Mouse (Mus musculus) hindbrain, postnatal 0 days (tissue): ENCODE measurements around the gene Arhgap8. TPM values are rescaled to one million over a fixed set of nuclear protein-coding genes. Genes with fewer than 3 reads are reported as not detected.
A peak's percentile ranks its signal among the peaks of the same experiment; 100 is the strongest.

Experiments
- ATAC-seq: fragments of 200-750 bp; cut with Nextera tagmentation; 2 replicates; pipeline ENCODE4 v1.8.0; 2017; ENCODE audit warnings: mild to moderate bottlenecking, moderate TSS enrichment, moderate library complexity
- DNase-seq: peaks from one replicate; pipeline ENCODE4 v3.0.0-alpha.2; 2015; ENCODE audit warnings: low spot score
- H3K27ac ChIP-seq: fragments of 300-500 bp; sonication (generic); 2 replicates; pipeline ENCODE4 v1.5.1; 2014; ENCODE audit warnings: mild to moderate bottlenecking
- H3K27me3 ChIP-seq: fragments of 300-500 bp; sonication (generic); 2 replicates; pipeline ENCODE4 v1.6.1; 2014; ENCODE audit warnings: low read length, mixed read lengths; ENCODE audit not compliant: insufficient read depth
- H3K36me3 ChIP-seq: fragments of 300-500 bp; sonication (generic); 2 replicates; pipeline ENCODE4 v1.6.1; 2014; ENCODE audit warnings: low read length, mixed read lengths; ENCODE audit not compliant: insufficient read depth
- H3K4me1 ChIP-seq: fragments of 300-500 bp; sonication (generic); 2 replicates; pipeline ENCODE4 v1.6.1; 2014; ENCODE audit warnings: antibody characterized with exemption, low read length, mixed read lengths; ENCODE audit not compliant: insufficient read depth
- H3K4me2 ChIP-seq: fragments of 300-500 bp; sonication (generic); 2 replicates; pipeline ENCODE4 v1.6.1; 2014; ENCODE audit warnings: low read depth, mild to moderate bottlenecking, low read length, moderate library complexity, mixed read lengths
- H3K4me3 ChIP-seq: fragments of 300-500 bp; sonication (generic); 2 replicates; pipeline ENCODE4 v1.5.1; 2014; ENCODE audit warnings: low read length
- H3K9ac ChIP-seq: fragments of 300-500 bp; sonication (generic); replicated peaks from 2 replicates; pipeline ENCODE4 v1.6.1; 2014; ENCODE audit warnings: mild to moderate bottlenecking, low read length, moderate library complexity, mixed read lengths
- H3K9me3 ChIP-seq: fragments of 300-500 bp; sonication (generic); 2 replicates; pipeline ENCODE4 v1.6.1; 2016; ENCODE audit warnings: low read length, mixed read lengths
- CTCF ChIP-seq: IDR thresholded peaks from 2 replicates; pipeline ENCODE4 v1.5.1; 2016; ENCODE audit warnings: antibody characterized with exemption, control low read depth, low read depth
- WGBS: fragments of 180-500 bp; shearing (Covaris S2); extraction: QIAGEN DNeasy Blood & Tissue Kit; methylation state at CpG from one replicate; pipeline ENCODE4 v1.1.7; 2014; 5-methylcytosine and 5-hydroxymethylcytosine counted together
- polyA plus RNA-seq: library from polyadenylated mRNA; unstranded; fragments of >200 nt; fragmentation: Nextera tagmentation; extraction: Ambion mirVana; gene quantifications from 2 replicates; pipeline ENCODE4 v1.2.1, GENCODE M21; 2015
- total RNA-seq: library from RNA; depleted of rRNA; stranded (reverse); fragments of >200 nt; gene quantifications from 2 replicates; pipeline ENCODE4 v1.2.3, GENCODE M21; 2014

The Arhgap8 gene
- total and polyA plus RNA-seq, 2 experiments from 2014 or later: 0.26 to 0.80 TPM

DNA sequence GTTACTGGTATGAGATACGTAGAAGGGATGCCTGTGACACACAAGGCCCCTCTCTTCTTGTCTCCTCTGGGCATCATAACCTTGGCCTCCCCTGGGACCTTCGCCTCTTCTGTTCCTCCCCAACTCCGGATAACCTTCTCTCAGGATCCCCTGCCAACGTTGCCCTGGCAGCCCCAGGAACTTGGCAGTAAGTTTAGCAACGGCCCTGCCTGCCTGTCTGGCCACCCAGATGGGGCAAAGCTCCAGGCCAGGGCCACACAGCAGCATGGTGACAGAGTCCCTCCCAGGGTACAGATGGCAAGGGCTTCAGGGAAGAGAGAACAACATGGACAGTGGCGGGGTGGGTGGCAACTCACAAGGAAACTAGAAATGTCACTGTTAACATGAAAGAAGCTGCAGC is 9.8 kb downstream of the Arhgap8 start:
- Histone ChIP-seq H3K4me3 (no peak overlapping the region), H3K4me1 (peaks cover 13% of the 10 kb centered on the region), H3K4me2 (no peak overlapping the region), H3K27me3 (no peaks in the 10 kb centered on the region), H3K27ac (peak overlapping the region; percentile 54), H3K9ac (no peak overlapping the region), H3K36me3 (no peaks in the 10 kb centered on the region), H3K9me3 (no peaks in the 10 kb centered on the region)
- DNase-seq (peak; percentile 80), ATAC-seq (peak; percentile 83)
- no peak for TF ChIP-seq CTCF
- WGBS: 32% methylated on average over 6 of the region's 6 CpGs

DNA sequence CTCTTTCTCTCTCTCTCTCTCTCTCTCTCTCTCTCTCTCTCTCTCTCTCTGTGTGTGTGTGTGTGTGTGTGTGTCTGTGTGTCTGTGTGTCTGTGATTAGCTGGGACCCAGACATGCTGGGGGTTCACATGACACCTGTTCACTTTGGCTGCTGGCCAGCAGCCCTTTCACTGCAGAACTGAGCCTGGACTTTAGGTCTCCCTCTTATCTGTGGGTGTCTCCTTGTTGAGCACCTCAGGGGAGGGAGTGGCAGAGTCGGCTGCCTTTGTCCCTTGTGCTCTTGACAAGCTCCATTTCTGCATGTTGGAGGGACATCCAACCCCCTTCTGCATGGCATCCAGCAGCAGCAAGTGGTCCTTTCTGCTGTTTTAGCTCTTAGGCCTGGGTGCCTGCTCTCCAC is 11.0 kb downstream of the Arhgap8 start:
- TF ChIP-seq CTCF: no peak
- ATAC-seq (no peak), DNase-seq (no peak)
- Histone ChIP-seq H3K4me3 (no peak overlapping the region), H3K27me3 (no peaks in the 10 kb centered on the region), H3K9ac (no peak overlapping the region), H3K4me1 (peaks cover 13% of the 10 kb centered on the region), H3K36me3 (no peaks in the 10 kb centered on the region), H3K9me3 (no peaks in the 10 kb centered on the region), H3K4me2 (no peak overlapping the region), H3K27ac (no peak overlapping the region)
- WGBS: 50% methylated on average over 1 of the region's 1 CpGs

DNA sequence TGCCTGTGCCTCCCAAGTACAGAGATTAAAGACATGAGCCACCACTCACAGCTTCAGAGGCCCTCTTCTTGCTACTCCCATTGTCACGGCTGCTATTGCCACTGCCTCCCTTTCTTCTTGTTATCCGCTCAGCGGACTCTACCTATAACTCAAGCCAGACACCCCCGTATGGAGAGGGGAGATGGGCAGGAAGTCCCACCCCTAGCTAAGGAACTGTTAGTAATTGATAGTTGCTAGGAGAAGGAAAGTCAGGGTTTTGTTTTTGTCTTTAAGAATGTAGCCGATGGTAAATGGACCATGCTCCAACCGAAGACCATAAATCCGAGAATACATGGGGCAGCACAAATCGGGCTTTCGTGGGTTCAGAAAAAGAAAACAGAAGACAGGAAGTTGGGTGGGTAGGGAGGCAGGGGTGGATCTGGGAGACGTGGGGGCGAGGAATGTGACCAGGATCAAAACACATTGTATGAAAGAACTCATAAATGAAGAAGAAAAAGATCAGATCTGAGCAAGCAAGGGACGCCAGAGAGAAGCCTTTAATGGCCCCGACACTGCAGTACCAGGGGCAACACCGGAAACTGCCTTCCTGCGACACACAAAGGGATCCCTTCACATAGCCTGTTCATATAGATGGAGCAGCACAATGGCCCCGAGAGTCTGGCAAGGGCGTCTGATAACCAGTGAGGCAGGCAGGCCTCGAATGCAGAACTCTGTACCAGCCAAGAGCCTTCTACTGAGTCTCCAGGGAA is 12.0 kb downstream of the Arhgap8 start:
- DNase-seq (no peak), ATAC-seq (no peak)
- H3K36me3 ChIP-seq: no peaks in the 10 kb centered on the region
- no peak overlapping the region for H3K27ac ChIP-seq
- no peak overlapping the region for H3K4me2 ChIP-seq
- H3K4me1 ChIP-seq: peaks cover 13% of the 10 kb centered on the region
- H3K9ac ChIP-seq: no peak overlapping the region
- H3K9me3 ChIP-seq: no peaks in the 10 kb centered on the region
- no peak for TF ChIP-seq CTCF
- no peaks in the 10 kb centered on the region for H3K27me3 ChIP-seq
- no peak overlapping the region for H3K4me3 ChIP-seq
- WGBS: 63% methylated on average over 18 of the region's 18 CpGs

- Histone ChIP-seq H3K36me3 (no peaks in the 10 kb centered on the region), H3K4me3 (no peak overlapping the region), H3K4me2 (no peak overlapping the region), H3K4me1 (peaks cover 13% of the 10 kb centered on the region), H3K9me3 (no peaks in the 10 kb centered on the region), H3K27me3 (no peaks in the 10 kb centered on the region), H3K27ac (no peak overlapping the region), H3K9ac (no peak overlapping the region)
- no peak for TF ChIP-seq CTCF
- 58% methylated on average over 4 of the region's 4 CpGs for WGBS
- ATAC-seq (no peak), DNase-seq (no peak)
These were observed 12.5 kb downstream of the Arhgap8 start for GRCm38 (mm10) chr15:84732425-84732749.

- Histone ChIP-seq H3K4me2 (0 out of 2 replicates have a peak overlapping the region, but pooled peaks have one; percentile 24), H3K9ac (peak overlapping the region; percentile 28; the same call in 1 of the 2 replicates), H3K9me3 (no peaks in the 10 kb centered on the region), H3K4me3 (no peak overlapping the region), H3K4me1 (0 out of 2 replicates have a peak, but pooled peaks cover 3% of the 10 kb centered on the region), H3K27me3 (no peaks in the 10 kb centered on the region), H3K27ac (peak overlapping the region; percentile 68), H3K36me3 (no peaks in the 10 kb centered on the region)
- peak; percentile 88 for ATAC-seq
- TF ChIP-seq CTCF: no peak
- whole genome bisulfite sequencing: 30% methylated on average over 11 of the region's 11 CpGs
- DNase-seq: peak; percentile 73
These were observed 16.6 kb downstream of the Arhgap8 start for GRCm38 (mm10) chr15:84736346-84736993.

GRCm38 (mm10) chr15:84736994-84737346 is 17.1 kb downstream of the Arhgap8 start:
- no peaks in the 10 kb centered on the region for H3K4me1 ChIP-seq
- H3K36me3 ChIP-seq: no peaks in the 10 kb centered on the region
- H3K27me3 ChIP-seq: no peaks in the 10 kb centered on the region
- no peak overlapping the region for H3K4me3 ChIP-seq
- ATAC-seq (peak; percentile 42; the same call in 1 of the 2 replicates), DNase-seq (no peak)
- H3K4me2 ChIP-seq: no peak overlapping the region
- H3K27ac ChIP-seq: 0 out of 2 replicates have a peak overlapping the region, but pooled peaks have one; percentile 68
- no peak for TF ChIP-seq CTCF
- WGBS: 23% methylated on average over 2 of the region's 4 CpGs
- no peaks in the 10 kb centered on the region for H3K9me3 ChIP-seq
- no peak overlapping the region for H3K9ac ChIP-seq

DNA sequence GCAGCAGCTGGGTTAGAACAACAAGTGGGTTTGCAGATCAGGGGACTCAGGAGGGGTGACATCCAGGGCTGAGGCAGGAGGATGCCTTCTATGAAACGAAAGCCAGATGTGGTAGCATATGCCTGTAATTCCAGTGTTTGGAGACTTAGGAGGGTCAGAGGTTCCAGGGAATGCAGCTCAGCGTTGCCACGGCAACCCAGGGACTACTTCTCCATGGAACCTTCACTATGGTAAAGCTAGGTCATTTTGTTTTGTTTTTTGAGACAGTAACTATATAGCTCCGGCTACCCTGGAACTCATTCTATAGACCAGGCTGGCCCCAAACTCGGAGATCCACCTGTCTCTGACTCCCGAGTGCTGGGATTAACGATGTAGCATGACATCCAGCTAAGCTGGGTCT is 18.4 kb downstream of the Arhgap8 start:
- no peak for DNase-seq
- no peaks in the 10 kb centered on the region for H3K36me3 ChIP-seq
- H3K4me2 ChIP-seq: no peak overlapping the region
- H3K4me1 ChIP-seq: no peaks in the 10 kb centered on the region
- no peak for TF ChIP-seq CTCF
- H3K27ac ChIP-seq: no peak overlapping the region
- H3K9ac ChIP-seq: no peak overlapping the region
- H3K4me3 ChIP-seq: no peak overlapping the region
- no peaks in the 10 kb centered on the region for H3K27me3 ChIP-seq
- WGBS: 84% methylated on average over 7 of the region's 7 CpGs
- no peaks in the 10 kb centered on the region for H3K9me3 ChIP-seq
- no peak for ATAC-seq
